Mouse (Mus musculus) myocyte (in vitro differentiated cells): ENCODE measurements around the gene Olfr1373. TPM values are rescaled to one million over a fixed set of nuclear protein-coding genes. Genes with fewer than 3 reads are reported as not detected.
"Not testable (repeated sequence)": the region's sequence is repeated elsewhere in the genome, so short reads cannot be mapped to it uniquely, and the experiment has no call there.

Experiments
- H3K27me3 ChIP-seq: one replicate; pipeline ENCODE4 v1.6.1; 2011; ENCODE audit not compliant: control insufficient read depth, insufficient read depth, insufficient read length
- H3K36me3 ChIP-seq: one replicate; pipeline ENCODE4 v1.6.1; 2011; ENCODE audit not compliant: control insufficient read depth, insufficient read depth
- H3K4me2 ChIP-seq: one replicate; pipeline ENCODE4 v1.6.1; 2011; ENCODE audit warnings: low read depth, control low read depth
- H3K4me3 ChIP-seq: one replicate; pipeline ENCODE4 v1.5.1; 2011; ENCODE audit warnings: mild to moderate bottlenecking, control low read depth, moderate library complexity
- H3K79me2 ChIP-seq: one replicate; pipeline ENCODE4 v1.6.1; 2011; ENCODE audit not compliant: control insufficient read depth, insufficient read depth
- H3ac ChIP-seq: one replicate; pipeline ENCODE4 v1.6.1; 2011; ENCODE audit not compliant: control insufficient read depth, insufficient read length
- CEBPB ChIP-seq: IDR thresholded peaks from 2 replicates; pipeline ENCODE4 v1.6.1; 2011; ENCODE audit warnings: mild to moderate bottlenecking, moderate library complexity; ENCODE audit not compliant: poor library complexity, insufficient read depth, severe bottlenecking
- E2F4 ChIP-seq: IDR thresholded peaks from one replicate; pipeline ENCODE4 v1.6.1; 2011; ENCODE audit warnings: mild to moderate bottlenecking, control low read depth, moderate library complexity; ENCODE audit not compliant: insufficient read depth
- MAX ChIP-seq: IDR thresholded peaks from one replicate; pipeline ENCODE4 v1.6.1; 2011; ENCODE audit warnings: low read depth, mild to moderate bottlenecking, control low read depth
- MYOD1 ChIP-seq, 3 experiments: IDR thresholded peaks; one replicate each; pipeline ENCODE4 v1.6.1; 2011; ENCODE audit warnings: control low read depth in 2 of 3, low read depth in 2 of 3, mild to moderate bottlenecking in 2 of 3, moderate library complexity in 1 of 3; ENCODE audit not compliant: insufficient read length in 2 of 3, control insufficient read depth in 1 of 3
- MYOG ChIP-seq, 3 experiments: IDR thresholded peaks; one replicate each; pipeline ENCODE4 v1.6.1; 2011; ENCODE audit warnings: control low read depth in 2 of 3, low read depth in 2 of 3, mild to moderate bottlenecking in 2 of 3; ENCODE audit not compliant: insufficient read length in 2 of 3, control insufficient read depth in 1 of 3, insufficient read depth in 1 of 3
- POLR2A ChIP-seq: IDR thresholded peaks from one replicate; pipeline ENCODE4 v1.6.1; 2011; ENCODE audit warnings: low read depth, mild to moderate bottlenecking, control low read depth, moderate library complexity; ENCODE audit not compliant: insufficient read length
- POLR2AphosphoS2 ChIP-seq: IDR thresholded peaks from one replicate; pipeline ENCODE4 v1.6.1; 2011; ENCODE audit warnings: low read depth, control low read depth; ENCODE audit not compliant: insufficient read length
- REST ChIP-seq: IDR thresholded peaks from one replicate; pipeline ENCODE4 v1.6.1; 2011; ENCODE audit warnings: mild to moderate bottlenecking, control low read depth, moderate library complexity; ENCODE audit not compliant: insufficient read depth, insufficient read length
- SRF ChIP-seq: IDR thresholded peaks from one replicate; pipeline ENCODE4 v1.6.1; 2011; ENCODE audit warnings: low read depth; ENCODE audit not compliant: control insufficient read depth, insufficient read length
- TCF12 ChIP-seq: IDR thresholded peaks from one replicate; pipeline ENCODE4 v1.6.1; 2011; ENCODE audit warnings: mild to moderate bottlenecking, control low read depth; ENCODE audit not compliant: poor library complexity, insufficient read depth, severe bottlenecking
- TCF3 ChIP-seq: IDR thresholded peaks from one replicate; pipeline ENCODE4 v1.6.1; 2011; ENCODE audit warnings: low read depth, control low read depth; ENCODE audit not compliant: insufficient read length
- USF1 ChIP-seq: IDR thresholded peaks from one replicate; pipeline ENCODE4 v1.6.1; 2011; ENCODE audit warnings: low read depth, mild to moderate bottlenecking, control low read depth, moderate library complexity
- polyA plus RNA-seq: library from polyadenylated mRNA; unstranded; fragments of >200 nt; fragmentation: generic; extraction: Trizol; gene quantifications from one replicate; pipeline ENCODE4 v1.2.1, GENCODE M21; 2012; ENCODE audit warnings: missing spikeins

Olfr1373 gene
- polyA plus RNA-seq, 1 experiment = not detected

GRCm38 (mm10) chr11:52127169-52127568 is 18.2 kb downstream of the Olfr1373 start:
- H3K36me3 ChIP-seq = peaks cover 27% of the 10 kb centered on the region
- TF ChIP-seq POLR2AphosphoS2 = peak; percentile 59
- no peak for TF ChIP-seq TCF3

GRCm38 (mm10) chr11:52124468-52124867 is 20.9 kb downstream of the Olfr1373 start:
- Histone ChIP-seq H3K4me3 (no peak overlapping the region), H3K27me3 (no peaks in the 10 kb centered on the region), H3K36me3 (peaks cover 54% of the 10 kb centered on the region), H3ac (no peak overlapping the region), H3K4me2 (no peak overlapping the region), H3K79me2 (peaks cover 10% of the 10 kb centered on the region)
- TF ChIP-seq USF1 (no peak), TCF3 (no peak), POLR2A (no peak), E2F4 (no peak)

More at GRCm38 (mm10) chr11:52127169-52127568, 18.2 kb downstream of the Olfr1373 start:
- Histone ChIP-seq H3ac (no peak overlapping the region), H3K79me2 (peaks cover 2% of the 10 kb centered on the region), H3K4me2 (no peak overlapping the region), H3K4me3 (no peak overlapping the region), H3K27me3 (no peaks in the 10 kb centered on the region)

- Histone ChIP-seq H3K4me3 (no peak overlapping the region), H3K27me3 (no peaks in the 10 kb centered on the region), H3K79me2 (peaks cover 28% of the 10 kb centered on the region), H3K4me2 (no peak overlapping the region), H3K36me3 (peaks cover 76% of the 10 kb centered on the region), H3ac (no peak overlapping the region)
- no peak for TF ChIP-seq TCF3
- TF ChIP-seq POLR2A = no peak
- TF ChIP-seq TCF12 = no peak
- TF ChIP-seq POLR2AphosphoS2 = no peak
- no peak for TF ChIP-seq REST
- no peak for TF ChIP-seq USF1
- TF ChIP-seq MAX = no peak
- TF ChIP-seq SRF = no peak
- no peak for TF ChIP-seq CEBPB
Observed at GRCm38 (mm10) chr11:52122045-52122444, 23.3 kb downstream of the Olfr1373 start.

- peaks cover 93% of the 10 kb centered on the region for H3K36me3 ChIP-seq
Observed at GRCm38 (mm10) chr11:52120415-52120814, 24.9 kb downstream of the Olfr1373 start.

GRCm38 (mm10) chr11:52117156-52117555 is 28.2 kb downstream of the Olfr1373 start:
- TF ChIP-seq E2F4 = no peak
- peak in 1 of 3 experiments; percentile 45 for TF ChIP-seq MYOG (IDR thresholded peaks at IDR 0.05; ENCODE audit: control insufficient read depth in 1 of 3, insufficient read depth in 1 of 3, insufficient read length in 2 of 3, low read depth in 2 of 3)
- TF ChIP-seq MYOD1 (IDR thresholded peaks at IDR 0.05; ENCODE audit: control insufficient read depth in 1 of 3, insufficient read length in 2 of 3, low read depth in 2 of 3) = peak in 1 of 3 experiments; percentile 23
- TF ChIP-seq USF1 = no peak
- peak; percentile 45 for TF ChIP-seq POLR2AphosphoS2
- Histone ChIP-seq H3K4me3 (no peak overlapping the region), H3K4me2 (no peak overlapping the region), H3K27me3 (no peaks in the 10 kb centered on the region), H3ac (no peak overlapping the region), H3K79me2 (peaks cover 76% of the 10 kb centered on the region), H3K36me3 (peaks cover 98% of the 10 kb centered on the region)

More at GRCm38 (mm10) chr11:52120415-52120814, 24.9 kb downstream of the Olfr1373 start:
- not testable (repeated sequence) for H3K4me2 ChIP-seq, H3K27me3 ChIP-seq, H3K4me3 ChIP-seq, H3ac ChIP-seq
- H3K79me2 ChIP-seq = peaks cover 45% of the 10 kb centered on the region

- Histone ChIP-seq H3K36me3 (peaks cover 91% of the 10 kb centered on the region), H3K79me2 (peaks cover 78% of the 10 kb centered on the region)
- not testable (repeated sequence) for H3K4me3 ChIP-seq, H3ac ChIP-seq, H3K4me2 ChIP-seq, H3K27me3 ChIP-seq
Observed at GRCm38 (mm10) chr11:52116117-52116516, 29.2 kb downstream of the Olfr1373 start.

DNA sequence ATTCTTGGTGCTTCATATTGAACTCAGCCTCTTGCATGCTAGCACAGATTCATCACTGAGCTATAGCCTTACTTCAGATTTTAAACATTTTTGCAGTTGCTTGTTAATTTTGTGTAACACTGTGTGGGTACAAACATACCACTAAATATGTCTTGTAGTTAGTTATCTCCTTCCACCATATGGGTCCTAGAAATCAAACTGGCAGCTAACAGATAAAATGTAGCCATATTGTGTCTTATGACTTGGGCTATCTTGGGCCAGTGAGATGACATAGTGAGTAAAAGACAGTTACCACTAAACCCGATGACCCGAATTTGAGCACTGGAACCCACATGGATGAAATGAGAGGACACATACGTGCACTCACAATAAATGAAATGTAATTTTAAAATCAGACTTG is 29.8 kb downstream of the Olfr1373 start:
- H3K79me2 ChIP-seq = peaks cover 84% of the 10 kb centered on the region

More for the DNA sequence above, 29.8 kb downstream of the Olfr1373 start:
- Histone ChIP-seq H3K4me3 (no peak overlapping the region), H3ac (no peak overlapping the region), H3K27me3 (no peaks in the 10 kb centered on the region), H3K4me2 (no peak overlapping the region), H3K36me3 (peaks cover 84% of the 10 kb centered on the region)
- TF ChIP-seq SRF = no peak
- TF ChIP-seq USF1 = no peak
- no peak for TF ChIP-seq TCF12
- no peak for TF ChIP-seq MYOD1 (IDR thresholded peaks at IDR 0.05; ENCODE audit: control insufficient read depth in 1 of 3, insufficient read length in 2 of 3, low read depth in 2 of 3)
- TF ChIP-seq POLR2A = no peak
- no peak for TF ChIP-seq MAX
- TF ChIP-seq CEBPB = no peak
- TF ChIP-seq POLR2AphosphoS2 = no peak
- no peak for TF ChIP-seq E2F4
- no peak for TF ChIP-seq MYOG (IDR thresholded peaks at IDR 0.05; ENCODE audit: control insufficient read depth in 1 of 3, insufficient read depth in 1 of 3, insufficient read length in 2 of 3, low read depth in 2 of 3)
- TF ChIP-seq REST = no peak
- no peak for TF ChIP-seq TCF3
